Mouse (Mus musculus): Measurements from ENCODE around the gene Nde1.

Gene Nde1

DNA sequence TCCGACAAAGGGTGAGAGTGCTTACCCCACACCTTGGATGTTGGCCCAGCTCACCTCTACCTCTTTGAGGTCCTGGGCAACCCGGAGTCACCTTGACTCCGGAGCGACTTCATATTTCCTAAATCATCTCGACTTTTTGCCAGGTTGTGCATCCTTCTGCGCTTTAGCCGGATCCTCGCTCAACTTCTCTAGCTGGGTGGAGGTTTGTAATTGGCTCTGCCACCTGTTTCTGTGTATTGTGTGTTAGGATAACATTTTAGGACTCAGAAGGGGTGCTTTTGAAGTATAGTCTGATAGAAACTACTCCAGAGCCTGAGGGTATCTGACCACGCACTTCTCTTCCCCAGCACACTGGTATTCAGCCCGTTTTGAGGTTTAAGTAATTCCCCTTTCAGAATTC is 656 bp downstream of the Nde1 start:
- peak; percentile 19 for DNase-seq (ENCODE audit: low spot score)

DNA sequence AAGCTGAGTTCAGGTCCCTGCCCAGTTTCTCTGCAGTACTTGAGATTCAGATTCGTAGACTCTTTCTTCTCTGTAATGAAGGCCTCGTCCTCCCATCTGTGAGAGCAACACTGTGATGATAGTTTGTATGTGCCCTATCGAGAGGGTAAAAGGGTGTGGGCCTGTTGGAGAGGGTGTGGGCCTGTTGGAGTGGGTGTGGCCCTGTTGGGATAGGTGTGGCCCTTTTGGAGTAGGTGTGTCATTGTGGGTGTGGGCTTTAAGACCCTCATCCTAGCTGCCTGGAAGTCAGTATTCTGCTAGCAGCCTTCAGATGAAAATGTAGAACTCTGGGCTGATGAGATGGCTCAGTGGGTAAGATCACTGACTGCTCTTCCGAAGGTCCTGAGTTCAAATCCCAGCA is 3.4 kb downstream of the Nde1 start:
- no peak for DNase-seq (ENCODE audit: low spot score)

DNA sequence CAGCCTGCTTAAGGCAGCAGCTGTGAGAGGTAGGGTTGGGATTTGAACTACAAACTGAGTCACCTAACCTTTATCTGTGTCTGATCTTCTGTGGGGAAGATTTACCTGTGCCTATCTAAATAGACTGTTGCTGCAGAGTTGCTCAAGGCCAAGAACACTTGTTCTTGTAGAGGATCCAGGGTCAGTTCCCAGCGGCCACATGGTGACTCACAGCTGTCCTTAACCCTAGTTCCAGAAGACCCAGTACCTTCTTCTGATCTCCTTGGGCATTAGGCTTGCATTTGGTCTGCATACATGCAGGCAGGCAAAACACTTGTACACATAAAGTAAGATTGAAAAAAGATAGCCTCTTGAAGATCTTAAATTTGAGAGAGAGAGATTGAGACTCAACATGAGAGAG is 6.6 kb downstream of the Nde1 start:
- no peak for DNase-seq (ENCODE audit: low spot score)

- no peak for DNase-seq (ENCODE audit: low spot score)
Measured at GRCm38 (mm10) chr16:14178041-14178440, 15.0 kb downstream of the Nde1 start.

DNA sequence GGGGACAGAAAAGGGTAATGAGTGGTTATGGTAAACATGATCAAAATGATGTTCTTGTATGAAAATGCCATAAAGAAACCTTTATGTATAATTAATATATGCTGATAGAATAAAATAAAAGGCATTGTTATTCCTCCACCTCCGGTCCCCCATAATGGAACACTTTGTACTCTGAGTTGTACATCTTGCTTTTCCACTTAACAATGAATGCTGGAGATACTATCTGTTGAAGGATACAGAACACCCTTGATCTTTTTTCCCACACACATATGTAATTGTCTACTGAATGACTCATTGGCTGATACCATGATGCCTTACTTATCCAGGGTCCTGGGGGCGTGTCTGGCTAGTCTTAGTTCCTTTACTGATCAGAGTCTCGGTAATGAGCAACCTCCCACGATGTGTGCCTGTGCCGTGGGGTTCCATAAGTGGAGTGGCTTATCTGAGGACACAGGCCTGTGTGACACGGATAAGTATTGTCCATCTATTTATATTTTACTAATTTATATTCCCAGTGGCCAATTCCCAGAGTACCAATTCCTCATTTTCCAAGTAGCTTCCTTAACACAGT is 17.2 kb downstream of the Nde1 start:
- no peak for DNase-seq (ENCODE audit: low spot score)

DNA sequence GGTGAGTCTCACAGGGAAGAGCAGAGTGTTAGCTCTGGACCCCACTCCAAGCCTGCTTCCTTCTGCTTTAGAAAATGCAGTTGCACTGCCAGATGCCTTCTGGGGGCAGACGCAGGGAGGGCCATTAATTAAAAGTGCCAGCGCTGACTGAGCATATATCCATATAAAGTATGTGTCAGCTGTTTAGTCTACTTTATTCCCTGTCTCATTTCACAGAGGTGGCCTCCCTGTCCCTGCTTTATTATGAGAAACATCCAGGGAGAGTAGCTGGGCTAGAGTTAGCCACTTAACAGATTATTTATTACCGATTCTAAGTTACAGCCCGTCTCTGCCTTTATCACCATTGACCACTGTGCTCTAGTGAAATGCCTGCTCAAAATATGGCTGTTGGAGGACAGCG is 19.3 kb downstream of the Nde1 start:
- DNase-seq (ENCODE audit: low spot score): no peak

- no peak for DNase-seq (ENCODE audit: low spot score)
Measured at GRCm38 (mm10) chr16:14183856-14184255, 20.8 kb downstream of the Nde1 start.

GRCm38 (mm10) chr16:14185516-14185915 is 22.4 kb downstream of the Nde1 start:
- no peak for DNase-seq (ENCODE audit: low spot score)

DNA sequence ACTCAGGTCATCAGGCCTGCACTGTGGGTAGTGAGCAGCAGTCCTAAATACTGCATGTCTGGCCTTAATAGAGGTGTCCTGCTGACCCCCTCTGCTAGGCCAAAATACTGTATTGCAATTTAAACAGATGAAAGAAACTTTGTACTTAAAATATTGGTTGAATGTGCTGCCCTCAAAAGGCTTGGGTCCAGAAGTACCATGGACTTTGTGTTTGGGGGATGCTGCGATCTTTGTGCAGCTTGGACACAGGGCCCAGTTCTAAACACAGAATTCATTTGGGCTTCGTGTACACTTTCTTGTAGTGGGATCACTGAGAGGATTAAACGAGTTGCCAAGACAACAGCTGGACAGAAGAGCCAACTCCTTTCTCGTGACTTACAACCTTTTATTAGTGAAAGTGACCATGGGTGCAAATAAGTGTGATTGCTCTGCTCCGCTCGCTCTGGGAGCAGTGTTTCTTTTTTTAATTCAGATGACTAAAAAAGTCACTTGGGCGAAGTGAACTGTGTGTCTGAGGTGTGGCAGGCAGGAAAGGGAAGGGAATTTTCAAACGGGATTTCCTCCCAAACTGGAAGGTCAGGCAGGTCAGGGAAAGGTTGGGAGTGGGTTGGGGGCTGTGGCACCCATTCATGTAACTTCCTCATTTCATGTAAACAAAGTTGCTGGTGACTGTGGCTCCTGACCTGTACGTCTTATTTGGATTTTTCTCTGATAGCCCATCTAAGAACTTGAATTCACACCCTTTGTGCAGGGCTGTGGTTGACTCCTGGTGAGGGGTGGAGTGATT is 31.3 kb downstream of the Nde1 start:
- no peak for DNase-seq (ENCODE audit: low spot score)

DNA sequence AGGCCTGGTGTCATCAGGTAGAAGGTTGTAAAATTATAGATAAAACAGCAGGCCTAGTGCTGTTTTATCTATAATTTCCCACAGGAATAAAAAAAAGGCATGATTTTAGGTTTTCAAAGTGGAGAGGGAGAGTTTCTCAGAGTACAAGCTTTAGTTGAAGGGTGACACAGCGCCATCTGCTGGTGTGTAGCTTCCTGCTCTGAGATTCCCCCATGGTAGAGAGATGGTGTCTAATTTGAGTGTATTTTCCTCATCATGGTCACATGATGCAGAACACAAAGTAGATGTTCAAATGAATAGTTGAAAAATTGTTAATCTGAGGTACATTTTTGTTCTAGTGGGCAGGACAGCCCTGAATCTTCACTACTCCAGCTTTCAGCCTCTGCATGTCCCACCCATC is 32.4 kb downstream of the Nde1 start:
- DNase-seq (ENCODE audit: low spot score): peak; percentile 71

- DNase-seq (ENCODE audit: low spot score): no peak
Measured at GRCm38 (mm10) chr16:14198798-14199197, 35.7 kb downstream of the Nde1 start.

- DNase-seq (ENCODE audit: low spot score): no peak
Measured at GRCm38 (mm10) chr16:14215156-14215555, 52.1 kb downstream of the Nde1 start.

- peak; percentile 80 for DNase-seq (ENCODE audit: low spot score)
Measured at GRCm38 (mm10) chr16:14237100-14237723, 74.1 kb downstream of the Nde1 start.

- no peak for DNase-seq (ENCODE audit: low spot score)
Measured at GRCm38 (mm10) chr16:14242059-14242458, 79.0 kb downstream of the Nde1 start.
